Mouse (Mus musculus): ENCODE measurements around the gene Lyplal1. TPM values are rescaled to one million over a fixed set of nuclear protein-coding genes. Genes with fewer than 3 reads are reported as not detected.

The Lyplal1 gene
- 11.5 and 11.9 TPM in 2 replicates for polyA plus RNA-seq (2015; fragmentation: Nextera tagmentation; extraction: Ambion mirVana)

DNA sequence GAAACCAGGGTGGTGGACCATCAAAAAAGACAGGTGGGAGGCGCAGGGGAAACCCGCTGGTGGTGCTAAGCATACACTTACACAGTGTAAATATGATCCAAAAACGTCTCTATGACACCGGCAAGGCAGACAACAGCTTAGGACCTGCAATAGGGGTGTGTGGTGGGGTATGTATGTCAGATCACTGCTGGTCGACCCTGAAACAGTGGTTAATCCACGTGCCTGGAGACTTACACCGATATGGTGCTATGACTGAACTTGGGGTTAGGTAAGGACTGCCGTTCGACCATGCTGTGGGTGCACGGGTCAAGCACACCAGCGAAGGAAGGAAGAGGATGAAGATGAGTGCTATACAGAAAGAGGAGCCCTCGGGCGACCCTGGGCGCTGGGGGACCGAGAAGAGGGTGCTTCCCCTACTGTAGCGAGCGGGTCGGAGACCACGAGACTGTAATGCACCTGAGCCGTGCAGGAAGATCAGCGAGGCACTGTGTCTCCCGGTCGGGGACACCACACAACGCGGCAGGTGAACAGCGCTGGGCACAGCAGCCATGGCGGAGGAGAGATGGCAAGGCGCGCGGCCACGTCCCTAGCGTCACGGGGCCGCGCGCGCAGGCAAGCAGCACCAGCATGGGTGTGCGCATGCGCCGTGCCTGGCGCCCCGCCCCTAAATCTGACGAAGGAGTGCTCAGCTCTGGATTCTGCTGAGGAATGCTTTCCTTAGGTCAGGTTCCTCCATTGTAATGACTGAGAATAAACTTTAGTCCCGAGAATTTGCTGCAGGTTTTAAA is at the start of gene Lyplal1:
Gene Lyplal1 (minus strand): TSS at position 610 of the 788 bp plus-strand sequence.
- H3K4me1 ChIP-seq (ENCODE audit: insufficient read depth) = peaks cover 6% of the 10 kb centered on the region
- H3K4me3 ChIP-seq (ENCODE audit: low read depth, low read length) = peak within 1 kb of the TSS; percentile 68
- no peaks in the 10 kb centered on the region for H3K36me3 ChIP-seq (replicated peaks; ENCODE audit: insufficient read depth, low read length)
- TF ChIP-seq CTCF (IDR thresholded peaks at IDR 0.05; ENCODE audit: low read depth) = no peak
- TF ChIP-seq EP300 (IDR thresholded peaks at IDR 0.05; ENCODE audit: low read depth) = no peak
- H3K9ac ChIP-seq (replicated peaks) = peak within 1 kb of the TSS; percentile 70
- no peaks in the 10 kb centered on the region for H3K9me3 ChIP-seq (ENCODE audit: low read length)
- ATAC-seq = peak; percentile 97
- 5% methylated on average over 44 of the region's 44 CpGs for WGBS (ENCODE audit: insufficient replicate concordance)
- H3K27ac ChIP-seq (ENCODE audit: low read depth) = 0 out of 2 replicates have a peak within 1 kb of the TSS, but pooled peaks have one; percentile 7
- no peaks in the 10 kb centered on the region for H3K27me3 ChIP-seq (ENCODE audit: insufficient read depth, low read length)
- peak; percentile 92 for DNase-seq
- H3K4me2 ChIP-seq (ENCODE audit: low read depth, low read length) = peak within 1 kb of the TSS; percentile 87

GRCm38 (mm10) chr1:186163616-186164015 is 46.5 kb upstream of the Lyplal1 start:
- no peak for TF ChIP-seq CTCF (IDR thresholded peaks at IDR 0.05; ENCODE audit: low read depth)
- TF ChIP-seq EP300 (IDR thresholded peaks at IDR 0.05; ENCODE audit: low read depth) = no peak
- H3K9me3 ChIP-seq (ENCODE audit: low read length) = no peaks in the 10 kb centered on the region
- H3K9ac ChIP-seq (replicated peaks) = no peak overlapping the region
- H3K27ac ChIP-seq (ENCODE audit: low read depth) = no peak overlapping the region
- 54% methylated on average over 2 of the region's 2 CpGs for WGBS (ENCODE audit: insufficient replicate concordance)
- H3K27me3 ChIP-seq (ENCODE audit: insufficient read depth, low read length) = no peaks in the 10 kb centered on the region
- no peak for DNase-seq
- no peaks in the 10 kb centered on the region for H3K4me1 ChIP-seq (ENCODE audit: insufficient read depth)
- ATAC-seq = no peak
- no peak overlapping the region for H3K4me2 ChIP-seq (ENCODE audit: low read depth, low read length)
- H3K4me3 ChIP-seq (ENCODE audit: low read depth, low read length) = no peak overlapping the region
- H3K36me3 ChIP-seq (replicated peaks; ENCODE audit: insufficient read depth, low read length) = no peaks in the 10 kb centered on the region

DNA sequence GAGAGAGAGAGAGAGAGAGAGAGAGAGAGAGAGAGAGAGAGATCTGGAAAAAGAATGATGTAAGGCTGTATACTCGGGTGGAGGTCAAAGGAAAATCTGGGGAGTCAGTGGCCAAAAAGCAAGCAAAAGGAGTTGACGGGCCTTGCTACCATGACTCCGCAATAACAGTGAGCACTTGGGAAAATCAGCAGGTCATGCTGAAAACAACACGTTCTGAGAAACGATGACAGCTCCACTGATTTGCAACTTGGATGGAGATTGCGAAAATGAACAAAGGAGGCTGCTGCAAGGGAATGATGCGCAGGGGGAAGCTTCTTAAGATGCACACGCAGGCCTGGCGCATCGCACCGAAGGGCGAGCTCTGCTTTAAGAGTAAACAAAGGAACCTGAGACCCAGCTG is 46.1 kb upstream of the Lyplal1 start:
- no peak for TF ChIP-seq CTCF (IDR thresholded peaks at IDR 0.05; ENCODE audit: low read depth)
- no peak for TF ChIP-seq EP300 (IDR thresholded peaks at IDR 0.05; ENCODE audit: low read depth)
- no peak for DNase-seq
- H3K27me3 ChIP-seq (ENCODE audit: insufficient read depth, low read length) = no peaks in the 10 kb centered on the region
- H3K4me2 ChIP-seq (ENCODE audit: low read depth, low read length) = no peak overlapping the region
- H3K27ac ChIP-seq (ENCODE audit: low read depth) = no peak overlapping the region
- no peaks in the 10 kb centered on the region for H3K4me1 ChIP-seq (ENCODE audit: insufficient read depth)
- 71% methylated on average over 12 of the region's 12 CpGs for WGBS (ENCODE audit: insufficient replicate concordance)
- ATAC-seq = no peak
- H3K9ac ChIP-seq (replicated peaks) = no peak overlapping the region
- no peaks in the 10 kb centered on the region for H3K9me3 ChIP-seq (ENCODE audit: low read length)
- no peaks in the 10 kb centered on the region for H3K36me3 ChIP-seq (replicated peaks; ENCODE audit: insufficient read depth, low read length)
- no peak overlapping the region for H3K4me3 ChIP-seq (ENCODE audit: low read depth, low read length)

GRCm38 (mm10) chr1:186150376-186150775 is 33.3 kb upstream of the Lyplal1 start:
- 80% methylated on average over 5 of the region's 5 CpGs for WGBS (ENCODE audit: insufficient replicate concordance)
- TF ChIP-seq CTCF (IDR thresholded peaks at IDR 0.05; ENCODE audit: low read depth) = no peak
- H3K9me3 ChIP-seq (ENCODE audit: low read length) = no peaks in the 10 kb centered on the region
- H3K4me2 ChIP-seq (ENCODE audit: low read depth, low read length) = no peak overlapping the region
- DNase-seq (no peak), ATAC-seq (no peak)
- no peak overlapping the region for H3K9ac ChIP-seq (replicated peaks)
- H3K27ac ChIP-seq (ENCODE audit: low read depth) = no peak overlapping the region
- H3K4me3 ChIP-seq (ENCODE audit: low read depth, low read length) = no peak overlapping the region
- no peaks in the 10 kb centered on the region for H3K4me1 ChIP-seq (ENCODE audit: insufficient read depth)
- H3K27me3 ChIP-seq (ENCODE audit: insufficient read depth, low read length) = no peaks in the 10 kb centered on the region
- no peaks in the 10 kb centered on the region for H3K36me3 ChIP-seq (replicated peaks; ENCODE audit: insufficient read depth, low read length)

DNA sequence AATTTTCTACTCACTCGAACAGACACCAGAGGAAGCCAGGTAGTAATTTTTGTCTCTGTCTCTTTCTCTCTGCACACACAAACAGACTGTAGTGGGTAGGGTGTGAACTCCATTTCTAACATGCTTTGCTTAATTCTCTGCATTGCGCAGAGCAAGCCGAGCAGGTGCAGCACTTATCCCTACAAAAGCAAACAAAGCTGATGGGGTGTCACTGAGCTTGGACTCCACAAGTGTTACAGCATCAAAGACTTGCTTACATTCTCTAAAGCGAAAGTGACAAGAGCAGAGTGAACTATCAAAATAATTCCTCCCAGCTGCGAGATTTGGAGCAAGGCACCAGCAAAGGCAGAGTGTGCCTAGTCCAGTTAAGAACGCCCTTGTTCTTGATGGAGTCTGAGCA is 28.3 kb upstream of the Lyplal1 start:
- Histone ChIP-seq H3K4me3 (ENCODE audit: low read depth, low read length) (no peak overlapping the region), H3K9me3 (ENCODE audit: low read length) (no peaks in the 10 kb centered on the region), H3K9ac (replicated peaks) (no peak overlapping the region), H3K4me2 (ENCODE audit: low read depth, low read length) (no peak overlapping the region), H3K27me3 (ENCODE audit: insufficient read depth, low read length) (no peaks in the 10 kb centered on the region), H3K27ac (ENCODE audit: low read depth) (no peak overlapping the region), H3K4me1 (ENCODE audit: insufficient read depth) (no peaks in the 10 kb centered on the region), H3K36me3 (replicated peaks; ENCODE audit: insufficient read depth, low read length) (no peaks in the 10 kb centered on the region)
- WGBS (ENCODE audit: insufficient replicate concordance) = 53% methylated on average over 6 of the region's 6 CpGs
- TF ChIP-seq CTCF (IDR thresholded peaks at IDR 0.05; ENCODE audit: low read depth) (no peak), EP300 (IDR thresholded peaks at IDR 0.05; ENCODE audit: low read depth) (no peak)
- no peak for ATAC-seq
- DNase-seq = no peak

DNA sequence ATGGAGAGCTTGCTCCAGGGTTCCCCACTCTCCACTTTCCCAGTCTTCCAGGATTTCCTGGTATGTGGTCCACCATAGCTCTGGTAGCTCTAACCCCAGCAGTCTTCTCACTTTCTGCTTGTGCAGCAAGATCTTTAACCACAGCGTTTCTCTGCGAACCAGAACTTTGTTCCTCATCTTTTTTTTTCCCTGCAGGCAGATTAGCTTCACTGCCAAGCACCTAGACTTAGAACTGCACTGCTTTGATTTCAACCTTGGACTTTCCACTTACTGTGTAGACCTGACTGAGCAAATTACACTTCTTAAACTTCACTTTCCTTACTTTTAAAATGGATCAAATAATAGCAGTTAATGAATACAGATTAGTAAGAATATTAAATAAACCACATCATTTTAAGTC is 23.1 kb upstream of the Lyplal1 start:
- Histone ChIP-seq H3K27me3 (ENCODE audit: insufficient read depth, low read length) (no peaks in the 10 kb centered on the region), H3K9me3 (ENCODE audit: low read length) (no peaks in the 10 kb centered on the region), H3K36me3 (replicated peaks; ENCODE audit: insufficient read depth, low read length) (no peaks in the 10 kb centered on the region), H3K4me3 (ENCODE audit: low read depth, low read length) (no peak overlapping the region), H3K4me2 (ENCODE audit: low read depth, low read length) (no peak overlapping the region), H3K27ac (ENCODE audit: low read depth) (no peak overlapping the region), H3K4me1 (ENCODE audit: insufficient read depth) (no peaks in the 10 kb centered on the region), H3K9ac (replicated peaks) (no peak overlapping the region)
- 45% methylated on average over 2 of the region's 2 CpGs for WGBS (ENCODE audit: insufficient replicate concordance)
- no peak for ATAC-seq
- TF ChIP-seq EP300 (IDR thresholded peaks at IDR 0.05; ENCODE audit: low read depth) (no peak), CTCF (IDR thresholded peaks at IDR 0.05; ENCODE audit: low read depth) (no peak)
- DNase-seq = no peak
